Mouse (Mus musculus) common myeloid progenitor, adult 5-6 weeks (primary cell): ENCODE results near the gene Scoc. TPM values are rescaled to one million over a fixed set of nuclear protein-coding genes. Genes with fewer than 3 reads are reported as not detected.

Experiments used
- ATAC-seq: replicated peaks from 2 replicates; pipeline ENCODE4 v1.8.0; 2016; ENCODE audit warnings: low read depth, mild to moderate bottlenecking, moderate TSS enrichment, inconsistent platforms; ENCODE audit not compliant: poor library complexity, severe bottlenecking
- total RNA-seq: library from RNA; stranded (forward); fragments of 200-1000, 187-1606 nt; gene quantifications from 2 replicates; pipeline ENCODE4 v1.2.3, GENCODE M21; 2017

Gene Scoc
- total RNA-seq, 1 experiment from 2014 or later: 52.8 TPM

DNA sequence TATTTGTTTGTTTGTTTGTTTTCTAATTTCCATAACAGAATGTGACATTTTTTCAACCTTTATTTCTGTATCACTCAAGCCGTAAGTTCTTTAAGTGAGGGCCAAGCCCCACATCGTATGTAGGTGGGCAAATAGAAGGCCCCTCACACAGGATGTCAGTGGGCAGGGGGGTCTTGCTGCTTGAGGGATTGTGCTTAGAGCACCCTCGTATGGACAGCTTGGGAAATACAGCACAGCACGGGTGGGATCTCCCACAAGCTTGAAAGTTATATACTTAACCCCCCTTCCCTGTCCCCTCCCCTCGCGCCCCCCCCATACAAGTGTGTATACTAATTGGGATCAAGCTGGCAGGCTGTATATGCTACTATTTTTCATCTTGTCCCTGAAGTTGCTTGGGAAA lies 51.4 kb downstream of the Scoc start:
- ATAC-seq: 0 out of 2 replicates have a peak, but pooled peaks have one; percentile 36

DNA sequence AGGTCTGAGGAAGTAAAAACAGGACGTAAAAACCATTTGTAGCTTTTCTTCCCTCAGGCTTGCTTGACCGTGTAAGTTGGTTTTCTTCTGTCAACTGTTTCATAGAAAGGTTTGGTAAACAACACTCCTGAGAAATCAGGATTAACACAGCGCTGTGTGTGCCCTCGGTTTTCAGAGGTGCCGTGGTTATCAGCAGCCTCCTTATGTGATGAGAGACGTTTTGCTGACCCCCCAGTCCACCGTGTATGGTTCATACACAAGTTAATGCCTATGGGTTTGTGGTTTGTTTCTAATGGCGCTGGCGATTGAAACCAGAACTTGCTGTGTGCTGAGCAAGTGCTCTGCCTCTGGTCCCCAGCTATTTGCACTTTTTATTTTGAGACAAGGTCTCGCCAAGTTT lies 52.6 kb downstream of the Scoc start:
- no peak for ATAC-seq

DNA sequence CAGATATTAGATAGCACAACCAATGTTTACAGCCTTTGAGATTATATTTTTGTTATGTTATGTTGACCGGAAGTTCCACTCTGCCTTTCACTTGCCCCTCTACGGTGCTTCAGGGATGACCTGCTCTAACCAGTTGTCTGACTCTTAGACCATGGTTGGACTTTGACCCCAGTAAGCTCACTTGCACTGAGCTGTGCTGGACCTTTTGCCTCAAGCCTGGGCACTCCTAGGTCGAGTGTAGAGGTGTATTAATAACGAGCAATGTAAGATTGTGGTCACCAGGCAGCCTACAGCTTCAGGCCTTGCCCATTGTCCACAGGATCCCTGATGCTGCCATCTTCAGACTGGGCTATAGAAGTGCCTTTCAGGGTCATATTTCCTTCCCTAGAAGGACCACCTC lies 60.5 kb downstream of the Scoc start:
- no peak for ATAC-seq

DNA sequence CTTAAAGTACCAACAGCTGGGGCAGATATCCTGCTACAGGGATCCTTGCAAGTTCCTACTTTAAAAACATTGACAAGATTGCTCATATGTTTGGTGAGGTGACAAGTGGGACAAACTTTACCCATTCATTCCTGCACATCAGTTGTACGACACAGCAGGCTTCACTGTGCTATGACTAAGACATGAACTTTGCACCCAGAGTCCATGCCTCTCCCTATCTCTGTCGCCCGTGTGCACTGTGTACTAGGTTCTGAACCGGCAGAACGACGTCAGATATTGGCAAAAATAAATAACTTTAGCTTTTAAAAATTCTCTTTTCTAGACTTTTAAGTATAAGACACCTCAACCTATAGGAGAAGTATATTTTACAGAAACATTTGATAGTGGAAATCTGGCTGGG lies 61.5 kb downstream of the Scoc start:
- no peak for ATAC-seq

DNA sequence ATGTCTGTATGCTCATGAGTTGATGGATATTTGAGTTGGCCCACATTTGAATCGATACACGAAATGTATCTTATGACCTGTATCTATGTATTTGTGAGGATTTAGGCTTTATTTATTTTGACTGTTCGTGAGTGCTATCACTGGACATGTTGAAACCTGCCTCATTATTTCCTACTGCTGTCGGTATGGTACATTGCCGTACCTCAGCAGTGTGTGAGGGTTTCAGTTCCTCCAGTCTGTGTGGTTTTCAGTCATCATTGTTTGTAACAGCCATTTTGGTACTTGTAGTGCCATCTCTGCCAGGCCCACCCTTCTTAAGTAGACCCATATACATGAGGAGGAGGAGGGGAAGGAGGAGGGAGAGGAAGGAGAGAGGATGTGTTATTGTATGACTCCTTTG lies 63.9 kb downstream of the Scoc start:
- no peak for ATAC-seq

DNA sequence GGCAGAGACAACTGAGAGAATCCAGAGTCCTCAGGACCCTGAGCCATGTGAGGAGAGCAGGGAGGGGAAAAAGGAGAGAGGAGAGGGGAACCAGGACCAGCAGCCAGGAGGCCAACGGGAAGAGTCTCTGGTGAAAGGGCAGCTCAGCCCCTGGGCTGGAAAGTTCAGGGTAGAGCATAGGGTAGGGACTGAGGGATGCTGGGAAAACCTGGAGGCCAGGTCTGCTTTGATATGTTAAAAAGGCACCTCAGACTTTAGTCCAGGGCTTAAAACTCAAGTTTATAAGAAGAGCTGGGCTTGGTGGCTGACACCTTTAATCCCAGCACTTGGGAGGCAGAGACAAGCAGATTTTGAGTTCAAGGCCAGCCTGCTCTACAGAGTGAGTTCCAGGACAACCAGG lies 65.7 kb downstream of the Scoc start:
- ATAC-seq: no peak

DNA sequence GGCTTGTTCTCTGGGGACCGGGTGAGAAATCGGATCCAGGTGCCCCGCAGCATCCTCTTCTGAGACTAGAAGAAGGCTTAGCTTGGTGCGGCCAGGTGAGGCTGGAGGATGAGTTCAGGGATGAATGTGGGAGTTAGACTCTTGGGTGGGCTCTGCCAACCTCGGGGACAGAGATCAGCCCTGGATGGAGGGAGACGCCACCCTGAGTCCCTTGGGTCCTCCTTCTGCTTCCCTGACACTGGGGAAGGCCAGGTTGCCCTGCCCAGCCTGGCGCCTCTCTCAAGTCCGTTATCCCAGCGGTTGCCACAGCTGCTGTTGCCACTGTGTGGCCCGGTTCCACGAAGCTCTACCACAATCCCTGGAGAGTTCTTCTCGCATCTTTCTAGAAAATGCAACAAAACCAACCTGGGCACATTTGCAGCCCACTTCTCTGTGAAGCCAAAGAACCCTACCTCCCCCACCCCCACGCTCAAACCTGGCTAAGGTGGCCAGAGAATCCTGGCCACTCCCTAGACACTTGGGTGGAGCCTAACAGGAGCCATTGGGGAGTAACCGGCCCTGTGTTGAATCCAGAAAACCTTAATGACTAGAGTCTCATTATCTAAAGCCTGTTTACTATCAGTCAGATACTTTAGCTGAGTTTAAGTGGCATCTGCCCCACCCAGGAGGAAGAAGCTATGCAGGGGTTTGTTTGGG lies 68.0 kb downstream of the Scoc start:
- no peak for ATAC-seq

DNA sequence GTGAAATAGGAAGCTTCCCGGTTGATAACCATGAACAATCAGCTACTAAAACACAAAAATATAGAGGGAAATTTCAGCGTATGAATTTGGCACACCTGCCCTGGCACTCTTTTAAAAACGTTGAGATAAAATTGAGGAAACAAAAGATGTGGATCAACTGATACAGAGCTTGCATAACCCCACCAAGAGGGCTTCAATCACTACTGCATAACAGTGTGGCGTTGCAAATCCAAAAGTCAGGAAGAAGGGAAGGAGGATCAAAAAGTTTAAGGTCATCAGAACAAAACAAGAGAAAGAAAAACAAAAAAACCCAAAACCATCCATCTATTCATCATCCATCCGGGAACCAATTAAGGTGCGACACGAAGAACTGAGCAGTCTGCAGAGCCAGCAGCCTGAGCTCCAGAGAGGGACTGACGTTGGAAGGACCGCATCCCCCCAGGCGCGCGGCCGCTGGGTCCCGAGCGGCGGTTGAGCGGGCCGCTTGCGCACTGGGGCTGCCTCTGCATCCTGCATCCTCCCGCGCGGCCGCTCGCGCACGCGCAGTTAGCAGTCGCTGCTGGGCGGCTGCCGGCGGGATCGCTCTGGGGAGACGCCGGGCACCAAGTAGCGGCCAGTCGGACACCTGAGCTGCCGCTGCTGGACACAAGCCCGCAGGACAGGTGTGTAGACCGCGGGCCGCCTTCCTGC lies 68.7 kb downstream of the Scoc start, which contains the start of gene Clgn:
TSS of gene Clgn (plus strand) at position 552 of the 690 bp plus-strand sequence.
- ATAC-seq: peak; percentile 65

DNA sequence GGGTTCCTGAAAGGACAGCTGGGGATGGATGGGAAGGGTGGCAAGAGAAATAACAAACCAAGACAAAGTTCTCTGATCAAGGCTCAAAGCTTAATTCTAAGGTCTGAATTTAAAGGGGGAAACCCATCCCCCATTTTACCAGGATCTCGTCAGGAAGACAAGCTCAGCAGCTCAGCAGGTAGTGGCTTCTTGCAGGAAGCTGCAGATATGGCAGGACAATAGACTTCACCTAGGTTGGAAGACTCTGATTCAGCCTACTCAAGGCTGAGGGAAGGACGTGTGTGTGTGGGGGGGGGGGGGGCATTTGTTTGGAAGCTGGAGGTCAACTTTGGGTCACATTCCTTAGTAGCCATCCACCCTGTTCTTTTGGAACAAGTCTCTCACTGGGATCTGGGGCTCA lies 75.3 kb downstream of the Scoc start:
- ATAC-seq: no peak

DNA sequence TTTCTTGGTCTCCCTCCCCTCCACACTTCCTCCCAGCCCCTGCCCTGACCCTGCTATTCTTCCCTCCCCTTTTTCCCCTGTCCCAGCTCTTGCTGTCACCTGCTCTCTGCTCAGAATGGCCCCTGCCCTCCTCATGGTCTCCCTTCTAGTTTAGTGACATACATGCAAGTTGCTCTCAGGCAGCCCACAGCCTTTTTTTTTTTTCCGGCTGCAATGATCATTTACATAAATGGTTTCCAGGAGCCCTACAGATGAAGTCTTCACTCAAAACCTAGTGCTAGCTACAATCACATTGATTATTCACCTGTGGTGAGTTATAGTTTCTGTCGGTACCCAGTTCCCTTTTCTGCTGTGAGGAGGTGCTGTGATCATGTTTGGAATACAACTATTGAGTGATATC lies 77.2 kb downstream of the Scoc start:
- ATAC-seq: no peak

DNA sequence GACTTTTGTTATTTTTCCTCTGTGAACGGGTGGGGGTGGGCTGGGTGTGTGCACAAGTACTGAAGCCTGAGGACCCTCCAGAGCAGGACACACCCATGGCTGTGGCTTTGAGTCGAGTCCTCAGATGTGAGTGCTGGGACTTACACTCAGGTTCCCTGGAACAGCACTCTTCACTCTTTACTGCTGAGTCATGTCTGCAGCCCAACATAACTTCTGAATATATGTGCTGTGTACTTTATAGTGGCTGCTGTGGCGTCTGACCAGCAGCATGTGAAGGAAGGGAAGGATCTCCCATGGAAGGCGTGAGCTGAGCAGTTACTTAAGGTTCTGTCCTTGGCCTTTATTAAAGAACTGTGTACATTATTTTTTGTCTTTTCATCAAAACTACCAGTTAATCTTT lies 78.0 kb downstream of the Scoc start:
- no peak for ATAC-seq

Other genes with a start within 250 kb of the Scoc start
- not detected in 2 replicates for gene Ucp1, start 168.0 kb downstream of the Scoc start, total RNA-seq
- 18.6 and 21.8 TPM in 2 replicates for gene Elmod2, start 125.9 kb downstream of the Scoc start, total RNA-seq
- not detected in 2 replicates for gene Mgat4d, start 109.9 kb downstream of the Scoc start, total RNA-seq
- 0.23 and 1.2 TPM in 2 replicates for gene Clgn, start 68.5 kb downstream of the Scoc start, total RNA-seq
- not detected in 2 replicates for gene Olfr370, start 77.4 kb upstream of the Scoc start, total RNA-seq
- gene Ndufb7, start 108.3 kb upstream of the Scoc start, total RNA-seq: 169 and 208 TPM in 2 replicates
- gene Tecr, start 149.6 kb upstream of the Scoc start, total RNA-seq: 260 and 286 TPM in 2 replicates
- gene Dnajb1, start 149.8 kb upstream of the Scoc start, total RNA-seq: 60.2 and 72.6 TPM in 2 replicates
- 18.2 and 18.5 TPM in 2 replicates for gene Gipc1, start 194.3 kb upstream of the Scoc start, total RNA-seq
- 1.6 and 4.5 TPM in 2 replicates for gene Ptger1, start 208.3 kb upstream of the Scoc start, total RNA-seq
- gene Pkn1, start 240.8 kb upstream of the Scoc start, total RNA-seq: 34.4 and 63.9 TPM in 2 replicates